Mouse (Mus musculus) ES-CJ7 (cell line): Measurements from ENCODE around the gene Wdr24.
A peak's percentile ranks its signal among the peaks of the same experiment; 100 is the strongest.
"Not testable (repeated sequence)": the region's sequence is repeated elsewhere in the genome, so short reads cannot be mapped to it uniquely, and the experiment has no call there.

Source experiments
- DNase-seq: peaks from one replicate; pipeline ENCODE4 v3.0.0; 2011; ENCODE audit warnings: low read depth, low spot score

The Wdr24 gene

DNA sequence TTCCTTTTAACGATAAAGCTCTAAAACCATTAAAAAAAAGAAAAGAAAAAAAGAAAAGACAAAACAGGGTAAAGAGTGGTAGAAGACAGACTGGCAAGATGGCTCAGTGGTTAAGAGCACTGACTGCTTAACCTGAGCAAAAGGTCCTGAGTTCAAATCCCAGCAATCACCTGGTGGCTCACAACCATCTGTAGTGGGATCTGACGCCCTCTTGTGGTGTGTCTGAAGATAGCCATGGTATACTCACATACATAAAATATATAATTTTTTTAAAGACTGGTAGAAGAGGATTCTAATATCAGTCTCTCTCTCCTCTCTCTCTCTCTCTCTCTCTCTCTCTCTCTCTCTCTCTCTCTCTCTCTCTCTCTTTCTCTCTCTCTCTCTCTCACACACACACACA is 16.0 kb upstream of the Wdr24 start:
- DNase-seq = not testable (repeated sequence)

DNA sequence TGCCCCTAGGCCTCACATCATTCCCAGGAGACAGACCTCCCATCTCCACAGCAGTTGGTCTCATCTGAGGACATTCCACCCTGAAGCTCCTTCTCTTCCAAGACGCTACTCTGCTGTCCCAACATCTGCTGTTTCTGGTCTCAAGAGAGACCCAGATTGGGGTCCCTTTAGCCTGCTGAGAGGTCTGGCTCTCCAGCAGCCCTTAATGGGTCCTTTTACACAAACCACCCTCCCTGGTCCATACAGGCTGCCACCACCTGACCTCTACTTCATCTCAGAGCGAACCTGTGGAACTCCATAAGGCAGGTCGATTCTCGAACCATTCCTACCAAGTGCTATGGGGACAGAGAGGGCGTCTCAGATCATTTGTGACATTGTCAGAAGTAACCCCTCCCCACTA is 15.4 kb upstream of the Wdr24 start:
- no peak for DNase-seq

DNA sequence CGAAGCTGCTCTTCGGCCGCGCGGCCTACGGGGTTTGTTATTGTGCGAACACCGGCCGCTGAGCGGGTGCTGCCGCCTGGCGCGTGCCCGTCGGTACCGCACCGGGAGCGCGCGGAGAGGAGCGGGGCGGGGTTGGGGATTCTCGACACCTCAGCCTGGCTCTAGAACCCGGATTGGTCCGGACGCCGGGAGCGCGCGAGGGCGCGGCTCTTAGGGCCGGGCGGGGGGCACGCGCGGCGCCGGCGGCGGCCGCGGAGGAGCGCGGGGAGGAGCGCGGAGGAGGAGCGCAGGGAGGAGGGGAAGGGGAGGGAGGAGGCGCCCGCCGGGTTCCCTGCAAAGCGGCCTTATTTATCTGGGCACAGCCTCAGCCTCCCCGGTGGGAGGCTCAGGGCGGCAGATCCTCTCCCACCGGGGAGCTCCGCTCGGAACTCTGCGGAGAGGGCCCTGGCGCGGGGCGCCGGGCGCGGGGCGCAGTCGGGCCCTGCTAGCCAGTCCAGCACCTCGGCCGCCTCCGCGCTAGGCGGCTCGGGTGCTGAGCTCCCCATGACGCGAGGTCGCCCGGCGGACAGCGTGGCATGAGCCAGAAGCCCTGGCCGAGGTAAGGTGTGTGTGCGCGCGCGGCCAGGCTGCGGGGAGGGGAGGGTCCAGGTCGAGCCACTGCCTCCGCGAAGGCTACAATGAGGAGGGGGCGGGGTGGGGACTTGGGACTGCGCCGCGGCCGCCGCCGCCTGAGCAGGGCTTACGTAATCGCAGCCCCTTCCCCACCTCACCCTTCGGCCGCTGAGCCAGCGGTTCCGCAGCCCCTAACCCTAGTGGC is 14.4 kb upstream of the Wdr24 start, which contains the start of gene Fbxl16:
Gene Fbxl16 (plus strand): TSS at position 297 of the 817 bp plus-strand sequence.
- peak; percentile 85 for DNase-seq

DNA sequence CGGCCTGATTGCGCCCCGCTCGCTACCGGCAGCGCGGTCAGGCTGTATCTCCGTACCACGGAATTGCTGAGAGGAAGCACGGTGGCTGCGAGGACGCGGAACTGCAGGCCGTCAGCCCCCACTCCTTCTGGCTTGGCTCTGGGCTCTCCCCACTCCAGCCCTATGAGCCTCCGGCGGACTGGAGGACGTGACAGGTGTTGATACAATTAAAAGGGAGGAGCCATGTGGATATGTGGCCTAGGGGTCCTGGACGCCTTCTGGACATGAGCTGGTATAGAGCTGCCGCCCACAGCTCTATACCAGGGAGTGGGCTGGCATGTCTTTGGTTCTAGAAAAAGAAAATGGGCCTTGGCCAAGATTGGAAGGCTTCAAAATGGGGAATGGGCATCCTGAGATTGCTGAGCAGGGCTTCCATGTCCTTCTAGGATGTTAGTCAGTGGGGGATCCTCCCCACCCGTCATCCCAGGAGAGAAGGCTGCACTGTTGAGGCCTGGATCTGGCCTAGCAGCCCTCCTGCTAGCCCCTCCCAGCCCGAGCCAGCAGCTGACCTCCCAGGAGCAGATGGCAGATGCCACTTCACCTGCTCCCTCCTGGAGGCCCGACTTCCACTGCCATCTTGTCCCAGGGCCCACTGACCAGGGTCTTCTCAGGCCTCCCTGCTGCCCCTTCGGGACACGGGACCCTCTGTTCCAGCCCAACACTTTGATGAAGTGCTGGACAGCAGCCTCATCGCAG is 13.7 kb upstream of the Wdr24 start:
- no peak for DNase-seq

DNA sequence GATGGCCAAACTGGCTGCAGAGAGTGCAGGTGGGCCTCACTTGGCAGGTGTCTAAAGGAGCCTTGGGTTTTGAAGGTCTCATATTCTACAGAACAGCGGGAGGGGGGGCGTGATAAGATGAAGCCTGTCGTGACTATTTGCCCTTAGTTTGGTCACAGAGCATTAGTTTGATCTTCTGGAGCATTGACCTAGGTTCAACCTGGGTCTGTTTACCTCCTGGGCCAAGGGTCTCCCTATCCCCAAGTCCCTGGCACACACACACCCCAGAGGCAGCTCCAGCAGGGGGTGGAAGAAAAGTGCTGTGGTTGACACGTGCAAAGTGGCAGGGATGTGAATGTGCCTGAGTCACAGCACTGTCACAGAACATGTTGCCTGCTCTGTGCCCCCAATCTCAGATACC is 12.5 kb upstream of the Wdr24 start:
- no peak for DNase-seq

DNA sequence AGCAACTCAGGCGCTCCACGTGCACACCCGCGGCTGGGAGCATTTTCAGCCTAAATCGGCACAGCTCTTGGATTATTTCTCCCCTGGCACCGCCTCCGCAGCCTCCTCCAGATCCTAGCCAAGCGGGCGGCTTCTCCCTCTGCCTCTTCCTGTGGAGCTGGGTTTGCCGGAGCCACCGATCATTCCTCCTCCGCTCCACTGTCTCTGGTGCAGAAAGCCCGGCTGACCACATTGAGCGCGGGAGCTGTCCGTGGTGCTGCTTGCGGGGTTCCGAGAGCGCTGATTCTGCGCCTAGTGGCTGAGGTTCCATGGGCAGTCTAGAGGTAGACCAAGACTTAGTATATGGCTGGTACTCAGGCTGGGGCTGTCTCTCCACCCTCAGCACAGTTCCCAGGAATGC is 10.0 kb upstream of the Wdr24 start:
- DNase-seq = peak; percentile 91

DNA sequence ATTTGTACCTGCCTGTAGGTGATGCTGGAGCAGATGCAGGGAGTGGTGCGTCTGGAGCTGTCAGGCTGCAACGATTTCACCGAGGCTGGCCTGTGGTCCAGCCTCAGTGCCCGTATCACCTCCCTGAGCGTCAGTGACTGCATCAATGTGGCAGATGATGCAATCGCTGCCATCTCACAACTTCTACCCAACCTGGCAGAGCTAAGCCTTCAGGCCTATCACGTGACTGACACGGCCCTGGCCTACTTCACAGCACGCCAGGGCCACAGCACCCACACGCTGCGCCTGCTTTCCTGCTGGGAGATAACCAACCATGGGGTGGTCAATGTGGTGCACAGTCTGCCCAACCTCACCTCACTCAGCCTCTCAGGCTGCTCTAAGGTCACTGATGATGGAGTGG is 5.8 kb upstream of the Wdr24 start:
- DNase-seq = no peak

DNA sequence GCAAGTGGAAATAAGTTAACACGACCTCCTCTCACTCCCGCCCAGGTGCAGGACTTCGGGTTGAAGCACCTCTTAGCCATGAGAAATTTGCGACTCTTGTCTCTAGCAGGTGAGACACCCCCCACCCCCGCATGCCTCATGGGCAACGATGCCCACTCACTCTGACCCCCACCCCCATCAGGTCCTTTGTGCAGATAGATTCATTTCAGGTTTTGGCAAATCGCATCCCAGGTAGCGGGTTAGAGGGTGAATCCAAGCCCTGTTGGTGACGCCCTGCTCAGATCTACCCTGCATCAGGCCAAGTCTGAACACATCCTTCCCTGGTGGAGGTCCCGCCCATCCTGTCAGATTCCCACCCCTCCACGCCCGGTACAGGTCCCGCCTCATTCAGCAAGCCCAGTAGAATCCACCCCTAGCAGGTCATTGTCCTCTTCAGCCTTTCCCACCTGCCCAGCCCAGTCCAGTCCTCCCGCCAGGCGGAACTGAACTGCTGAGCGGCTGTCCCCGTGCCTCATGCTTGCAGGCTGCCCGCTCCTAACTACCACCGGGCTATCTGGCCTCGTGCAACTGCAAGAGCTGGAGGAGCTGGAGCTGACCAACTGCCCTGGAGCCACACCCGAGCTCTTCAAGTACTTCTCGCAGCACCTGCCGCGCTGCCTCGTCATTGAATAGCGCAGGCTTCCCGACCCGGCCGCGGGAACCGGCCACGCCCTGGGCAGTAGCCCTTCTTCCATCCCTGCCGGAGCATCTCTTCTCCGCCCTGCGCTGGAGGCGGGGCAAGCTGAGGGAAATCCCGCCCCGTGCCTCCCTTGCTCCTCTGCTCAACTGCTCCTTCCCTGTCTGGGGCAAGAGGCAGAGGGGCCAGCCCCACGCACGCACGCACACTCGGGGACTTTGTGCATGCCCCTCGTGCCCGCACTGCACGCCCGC is 4.3 kb upstream of the Wdr24 start:
- peak; percentile 72 for DNase-seq

DNA sequence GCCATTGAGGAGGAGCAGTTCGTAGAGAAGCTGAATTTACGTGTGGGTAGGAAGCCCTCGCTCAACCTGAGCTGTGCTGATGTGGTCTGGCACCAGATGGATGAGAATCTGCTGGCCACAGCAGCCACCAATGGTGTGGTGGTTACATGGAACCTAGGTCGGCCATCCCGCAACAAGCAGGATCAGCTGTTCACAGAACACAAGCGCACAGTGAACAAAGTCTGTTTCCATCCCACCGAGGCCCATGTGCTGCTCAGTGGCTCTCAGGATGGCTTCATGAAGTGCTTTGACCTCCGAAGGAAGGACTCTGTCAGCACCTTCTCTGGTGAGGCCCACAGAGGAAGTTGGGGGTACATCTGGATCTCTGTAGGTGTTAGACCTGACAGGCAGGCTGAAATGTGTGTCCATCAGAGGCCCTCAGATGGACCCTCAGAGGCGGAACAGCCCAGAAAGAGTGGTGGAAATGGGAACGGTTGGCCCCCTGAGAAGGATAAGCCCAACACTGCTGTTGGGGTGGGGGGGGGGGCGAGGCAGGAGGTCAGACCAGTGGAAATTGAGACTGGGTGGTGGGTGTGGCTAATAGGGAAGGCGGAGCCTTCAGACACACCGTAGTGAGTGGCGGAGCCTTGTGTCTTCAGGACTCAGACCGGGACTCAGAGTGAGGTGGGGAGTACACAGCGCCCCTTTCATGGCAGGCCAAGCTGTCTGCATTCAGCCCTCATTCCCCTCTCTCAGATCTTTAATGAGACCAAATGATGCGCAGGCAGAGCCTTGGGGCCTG is 1.1 kb downstream of the Wdr24 start:
- no peak for DNase-seq

DNA sequence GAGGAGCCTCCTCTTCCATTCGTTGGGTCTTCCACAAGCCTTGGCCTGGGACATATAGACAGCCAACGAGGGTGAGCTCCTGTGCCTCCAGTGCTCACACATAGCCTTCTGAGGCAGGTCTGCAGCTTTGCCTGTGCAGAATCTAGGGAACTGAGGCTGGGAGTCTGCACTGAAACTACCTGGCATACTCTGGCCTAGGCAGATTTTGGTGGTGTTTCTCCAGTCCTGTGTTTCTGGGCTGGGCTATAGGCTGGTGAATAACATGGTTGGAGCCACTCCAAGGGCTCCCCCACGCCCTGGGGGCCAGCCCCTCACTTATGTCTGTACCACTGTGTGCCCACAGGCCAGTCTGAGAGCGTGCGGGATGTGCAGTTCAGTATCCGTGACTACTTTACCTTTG is 1.9 kb downstream of the Wdr24 start:
- no peak for DNase-seq

DNA sequence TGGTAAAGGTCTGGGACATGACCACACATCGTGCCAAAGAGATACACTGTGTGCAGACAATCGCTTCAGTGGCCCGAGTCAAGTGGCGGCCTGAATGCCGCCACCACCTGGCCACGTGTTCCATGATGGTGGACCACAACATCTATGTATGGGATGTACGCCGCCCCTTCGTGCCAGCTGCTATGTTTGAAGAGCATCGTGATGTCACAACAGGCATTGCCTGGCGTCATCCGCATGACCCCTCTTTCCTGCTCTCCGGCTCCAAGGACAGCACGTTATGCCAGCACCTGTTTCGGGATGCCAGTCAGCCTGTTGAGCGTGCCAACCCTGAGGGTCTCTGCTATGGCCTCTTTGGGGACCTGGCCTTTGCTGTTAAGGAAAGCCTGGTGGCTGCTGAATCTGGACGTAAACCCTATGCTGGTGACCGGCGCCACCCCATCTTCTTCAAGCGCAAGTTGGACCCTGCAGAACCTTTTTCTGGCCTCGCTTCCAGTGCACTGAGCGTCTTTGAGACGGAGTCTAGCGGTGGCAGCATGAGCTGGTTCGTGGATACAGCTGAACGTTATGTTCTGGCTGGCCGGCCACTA is 2.6 kb downstream of the Wdr24 start:
- no peak for DNase-seq

DNA sequence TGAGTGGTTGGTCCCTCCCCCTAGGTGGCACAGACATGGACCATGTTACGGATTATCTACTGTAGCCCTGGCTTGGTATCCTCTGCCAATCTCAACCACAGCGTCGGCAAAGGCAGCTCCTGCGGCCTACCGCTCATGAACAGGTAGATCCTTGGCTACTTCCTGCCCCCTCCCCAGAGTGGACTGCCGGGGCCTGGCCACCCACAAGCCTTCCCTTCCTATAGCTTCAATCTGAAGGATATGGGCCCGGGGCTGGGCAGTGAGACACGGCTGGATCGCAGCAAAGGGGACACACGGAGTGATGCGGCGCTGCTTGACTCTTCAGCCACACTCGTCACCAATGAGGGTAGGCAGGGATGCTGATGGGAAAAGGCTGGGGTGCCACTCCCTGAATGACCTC is 3.6 kb downstream of the Wdr24 start:
- no peak for DNase-seq

DNA sequence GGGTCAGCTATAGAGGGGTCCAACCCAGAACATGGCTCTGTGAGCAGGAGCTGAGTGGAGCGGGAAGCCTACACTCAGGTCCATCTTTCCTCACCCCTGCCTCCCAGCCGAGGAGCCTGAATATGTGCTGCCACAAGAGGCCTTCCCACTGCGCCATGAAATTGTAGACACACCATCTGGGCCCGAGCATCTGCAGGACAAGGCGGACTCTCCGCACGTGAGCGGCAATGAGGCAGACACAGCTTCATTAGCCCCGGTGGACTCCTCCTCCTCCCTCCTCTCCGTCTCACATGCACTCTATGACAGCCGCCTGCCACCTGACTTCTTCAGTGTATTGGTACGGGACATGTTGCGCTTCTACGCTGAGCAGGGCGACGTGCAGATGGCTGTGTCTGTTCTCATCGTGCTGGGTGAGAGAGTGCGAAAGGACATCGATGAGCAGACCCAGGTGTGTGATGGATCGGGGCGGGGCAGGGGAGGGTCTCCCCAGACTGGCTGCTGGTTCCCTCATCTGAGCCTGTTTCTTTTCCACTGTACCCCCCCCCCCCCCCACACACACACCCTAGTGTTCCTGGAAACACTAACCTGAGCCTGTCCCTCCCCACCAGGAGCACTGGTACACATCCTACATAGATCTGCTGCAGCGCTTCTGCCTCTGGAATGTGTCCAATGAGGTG is 4.3 kb downstream of the Wdr24 start:
- DNase-seq = no peak

DNA sequence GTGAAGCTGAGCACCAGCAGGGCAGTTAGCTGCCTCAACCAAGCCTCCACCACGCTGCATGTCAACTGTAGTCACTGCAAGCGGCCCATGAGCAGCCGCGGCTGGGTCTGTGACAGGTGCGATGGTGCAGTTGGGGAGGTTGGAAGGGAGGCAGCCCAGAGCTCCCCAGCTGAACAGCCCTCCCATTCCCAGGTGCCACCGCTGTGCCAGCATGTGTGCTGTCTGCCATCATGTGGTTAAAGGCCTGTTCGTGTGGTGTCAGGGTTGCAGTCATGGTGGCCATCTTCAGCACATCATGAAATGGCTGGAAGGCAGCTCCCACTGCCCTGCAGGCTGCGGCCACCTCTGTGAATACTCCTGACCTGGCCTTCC is 4.8 kb downstream of the Wdr24 start:
- no peak for DNase-seq

DNA sequence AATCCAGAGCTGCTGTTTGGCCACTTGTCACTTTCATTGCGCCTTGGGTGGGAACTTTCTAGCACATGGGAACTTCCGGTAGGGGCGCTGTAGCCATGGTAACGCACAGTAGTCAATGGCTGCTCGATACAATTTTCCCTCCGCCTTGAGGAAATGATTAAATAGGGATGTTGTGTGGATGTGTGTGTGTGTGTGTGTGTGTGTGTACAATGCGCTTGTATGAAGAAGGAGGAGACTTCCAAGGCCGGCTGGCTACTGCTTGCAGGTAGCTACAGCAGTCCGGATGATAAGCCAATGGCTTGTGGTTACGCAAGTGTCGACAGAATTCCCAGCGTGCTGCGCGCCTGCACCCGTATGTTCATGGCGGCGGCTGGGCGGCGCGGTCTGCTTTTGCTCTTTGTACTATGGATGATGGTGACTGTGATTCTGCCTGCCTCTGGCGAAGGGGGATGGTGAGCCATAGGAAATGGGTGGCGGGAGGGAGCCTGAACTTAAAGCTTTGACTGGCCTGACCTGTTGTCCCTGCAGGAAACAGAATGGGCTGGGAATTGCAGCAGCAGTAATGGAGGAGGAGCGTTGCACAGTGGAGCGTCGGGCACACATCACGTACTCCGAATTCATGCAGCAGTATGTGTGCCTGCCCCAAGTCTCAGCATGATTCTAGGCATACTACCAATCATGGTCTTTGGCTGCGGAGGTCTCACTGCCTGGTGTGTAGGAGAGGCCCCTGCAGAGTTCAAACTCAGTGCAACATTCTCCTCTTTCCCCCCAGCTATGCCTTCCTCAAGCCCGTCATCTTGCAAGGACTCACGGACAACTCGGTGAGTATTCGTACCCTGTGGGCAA is 5.5 kb downstream of the Wdr24 start, which contains the start of gene Jmjd8:
Gene Jmjd8 (plus strand): TSS at position 156 of the 846 bp plus-strand sequence.
- DNase-seq = peak; percentile 75

DNA sequence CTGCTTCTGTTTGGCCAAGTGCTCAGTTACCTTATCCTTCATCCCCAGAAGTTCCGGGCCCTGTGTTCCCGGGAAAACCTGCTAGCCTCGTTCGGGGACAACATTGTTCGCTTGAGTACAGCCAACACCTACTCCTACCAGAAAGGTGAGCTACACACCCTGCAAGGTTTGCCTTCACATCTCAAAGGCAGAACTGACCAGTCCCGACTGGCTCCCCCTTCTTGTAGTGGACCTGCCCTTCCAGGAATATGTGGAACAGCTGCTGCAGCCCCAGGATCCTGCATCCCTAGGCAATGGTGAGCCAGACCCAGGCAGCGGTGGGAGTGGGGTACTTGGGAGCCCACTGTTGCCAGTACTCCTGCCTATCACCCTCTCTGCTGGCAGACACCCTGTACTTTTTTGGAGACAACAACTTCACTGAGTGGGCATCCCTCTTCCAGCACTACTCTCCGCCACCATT is 6.2 kb downstream of the Wdr24 start:
- DNase-seq = no peak

DNA sequence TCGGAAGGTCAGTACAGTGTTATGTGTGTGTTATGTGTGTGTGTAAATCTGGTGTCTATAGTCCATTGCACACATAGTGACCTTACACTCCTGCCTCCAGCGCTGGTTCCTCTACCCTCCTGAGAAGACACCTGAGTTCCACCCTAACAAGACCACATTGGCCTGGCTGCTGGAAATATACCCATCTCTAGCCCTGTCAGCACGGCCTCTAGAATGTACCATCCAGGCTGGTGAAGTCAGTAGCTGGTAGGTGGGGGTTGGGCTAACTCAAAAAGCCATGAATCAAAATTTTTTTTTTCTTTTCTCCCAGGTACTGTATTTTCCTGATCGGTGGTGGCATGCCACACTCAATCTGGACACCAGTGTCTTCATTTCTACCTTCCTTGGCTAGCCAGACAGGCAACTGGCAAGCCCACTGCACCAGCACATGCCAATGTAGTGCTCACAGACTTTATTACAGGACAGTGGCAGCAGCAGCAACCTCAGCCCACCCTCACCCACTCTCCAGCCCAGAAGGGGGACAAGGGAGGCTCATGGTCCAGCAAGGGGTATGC is 6.8 kb downstream of the Wdr24 start:
- DNase-seq = no peak

DNA sequence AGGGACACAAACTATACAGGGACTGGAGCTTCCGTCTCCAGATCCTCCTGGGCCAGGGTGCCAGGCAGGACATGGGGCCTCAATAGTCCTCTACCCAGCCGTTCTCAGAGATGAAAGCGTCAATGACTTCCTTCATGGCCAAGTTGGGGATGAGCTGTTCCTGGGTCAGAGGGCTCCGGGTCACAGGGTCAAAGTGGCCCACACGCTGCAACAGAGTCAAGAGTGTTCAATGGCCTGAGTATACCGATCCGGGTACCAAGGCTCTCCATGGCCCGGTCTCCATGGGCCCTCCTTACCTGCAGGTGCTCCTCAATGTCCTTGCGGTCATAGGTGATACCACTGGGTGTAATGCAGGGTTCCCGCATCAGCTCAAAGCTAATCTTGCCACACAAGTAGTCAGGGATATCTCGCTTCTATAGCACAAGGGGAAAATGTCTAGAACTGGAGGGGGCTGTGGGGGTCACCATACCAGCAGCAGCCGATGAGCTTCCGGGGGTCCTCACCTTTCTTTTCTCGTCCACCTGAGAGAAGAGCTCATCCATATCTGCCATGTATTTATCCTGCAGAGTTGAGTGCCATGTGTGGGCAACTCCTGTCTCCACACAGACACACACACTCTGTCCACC is 7.5 kb downstream of the Wdr24 start:
- no peak for DNase-seq
